Mouse (Mus musculus) left cerebral cortex, postnatal 36 days (tissue): ENCODE measurements around the gene Capn13. TPM values are rescaled to one million over a fixed set of nuclear protein-coding genes. Genes with fewer than 3 reads are reported as not detected.

Experiments
- DNase-seq, 2 experiments: peaks; one replicate each; pipeline ENCODE4 v3.0.0; 2021 to 2022; ENCODE audit warnings: low spot score in 2 of 2, mixed read lengths in 1 of 2
- intact Hi-C: fragments of 180-260 bp; cut with DNase I; formaldehyde crosslinking; loops from one replicate; pipeline ENCODE4 v1.15.1; 2025
- total RNA-seq, 2 experiments: library from RNA; stranded (reverse); gene quantifications; 2 replicates each; pipeline ENCODE4 v1.2.3; 2021

Gene Capn13
- total RNA-seq: not detected

GRCm38 (mm10) chr17:73400862-73401261 lies at the start of gene Capn13:
Gene Capn13, minus strand, starts transcription at chr17:73400866.
- DNase-seq: no peak
- intact Hi-C loops: no loop called here

- intact Hi-C loops: no loop called here
- DNase-seq: no peak
These were observed 48.4 kb upstream of the Capn13 start for GRCm38 (mm10) chr17:73449104-73449503.

GRCm38 (mm10) chr17:73440798-73441197 lies 40.1 kb upstream of the Capn13 start:
- intact Hi-C loops: no loop called here
- DNase-seq: no peak

- DNase-seq: no peak
- intact Hi-C loops: no loop called here
These were observed 31.9 kb upstream of the Capn13 start for GRCm38 (mm10) chr17:73432564-73433006.

GRCm38 (mm10) chr17:73432058-73432457 lies 31.4 kb upstream of the Capn13 start:
- DNase-seq: no peak
- intact Hi-C loops: no loop called here

GRCm38 (mm10) chr17:73417382-73417781 lies 16.7 kb upstream of the Capn13 start:
- intact Hi-C loops: no loop called here
- no peak for DNase-seq

GRCm38 (mm10) chr17:73416181-73416795 lies 15.6 kb upstream of the Capn13 start:
- no peak for DNase-seq
- intact Hi-C loops: no loop called here

GRCm38 (mm10) chr17:73411817-73412216 lies 11.2 kb upstream of the Capn13 start:
- intact Hi-C loops: no loop called here
- DNase-seq: no peak

GRCm38 (mm10) chr17:73401272-73401671 lies 606 bp upstream of the Capn13 start:
- DNase-seq: no peak
- intact Hi-C loops: no loop called here

- no peak for DNase-seq
- intact Hi-C loops: loop anchor here (10.0 kb wide), 1 partner anchor 116 kb away; no protein-coding TSS in a partner anchor
These were observed 1.5 kb downstream of the Capn13 start for GRCm38 (mm10) chr17:73399136-73399535.

GRCm38 (mm10) chr17:73393361-73393760 lies 7.3 kb downstream of the Capn13 start:
- intact Hi-C loops: loop anchor here (10.0 kb wide), 1 partner anchor 121 kb away; no protein-coding TSS in a partner anchor
- DNase-seq: no peak

- DNase-seq: peak; percentile 56 to 71
- intact Hi-C loops: loop anchor here (10.0 kb wide), 1 partner anchor 123 kb away; no protein-coding TSS in a partner anchor
These were observed 8.9 kb downstream of the Capn13 start for GRCm38 (mm10) chr17:73391771-73392170.

GRCm38 (mm10) chr17:73390191-73391089 lies 10.2 kb downstream of the Capn13 start:
- peak in 1 of 2 experiments; percentile 17 for DNase-seq
- intact Hi-C loops: loop anchor here (10.0 kb wide), 1 partner anchor 124 kb away; no protein-coding TSS in a partner anchor

GRCm38 (mm10) chr17:73389336-73389735 lies 11.3 kb downstream of the Capn13 start:
- no peak for DNase-seq
- intact Hi-C loops: no loop called here

GRCm38 (mm10) chr17:73386581-73386980 lies 14.1 kb downstream of the Capn13 start:
- intact Hi-C loops: no loop called here
- peak in 1 of 2 experiments; percentile 32 for DNase-seq

GRCm38 (mm10) chr17:73385940-73386339 lies 14.7 kb downstream of the Capn13 start:
- intact Hi-C loops: no loop called here
- no peak for DNase-seq

- intact Hi-C loops: no loop called here
These were observed 18.2 kb downstream of the Capn13 start for GRCm38 (mm10) chr17:73382327-73383014.

GRCm38 (mm10) chr17:73381681-73382080 lies 19.0 kb downstream of the Capn13 start:
- no peak for DNase-seq
- intact Hi-C loops: no loop called here

More at GRCm38 (mm10) chr17:73382327-73383014, 18.2 kb downstream of the Capn13 start:
- no peak for DNase-seq

GRCm38 (mm10) chr17:73377778-73378484 lies 22.7 kb downstream of the Capn13 start:
- intact Hi-C loops: no loop called here
- DNase-seq: no peak
